Mouse (Mus musculus) hindbrain, embryonic 10.5 days (tissue): ENCODE data around the gene Aox1. TPM values are rescaled to one million over a fixed set of nuclear protein-coding genes. Genes with fewer than 3 reads are reported as not detected.

ENCODE experiments used
- DNase-seq: peaks from one replicate; pipeline ENCODE4 v3.0.0-alpha.2; 2017; ENCODE audit warnings: low spot score
- H3K27ac ChIP-seq: fragments of 300-500 bp; sonication (generic); 2 replicates; pipeline ENCODE4 v1.5.1; 2016; ENCODE audit warnings: mild to moderate bottlenecking, moderate library complexity
- H3K27me3 ChIP-seq: fragments of 300-500 bp; sonication (generic); 2 replicates; pipeline ENCODE4 v1.6.1; 2016; ENCODE audit warnings: mild to moderate bottlenecking; ENCODE audit not compliant: poor library complexity, insufficient read depth, severe bottlenecking
- H3K36me3 ChIP-seq: fragments of 300-500 bp; sonication (generic); 2 replicates; pipeline ENCODE4 v1.6.1; 2016; ENCODE audit warnings: mild to moderate bottlenecking, moderate library complexity
- H3K4me1 ChIP-seq: fragments of 300-500 bp; sonication (generic); replicated peaks from 2 replicates; pipeline ENCODE4 v1.6.1; 2016; ENCODE audit warnings: mild to moderate bottlenecking
- H3K4me3 ChIP-seq: fragments of 300-500 bp; sonication (generic); 2 replicates; pipeline ENCODE4 v1.5.1; 2016; ENCODE audit warnings: mild to moderate bottlenecking, moderate library complexity
- H3K9me3 ChIP-seq: fragments of 300-500 bp; sonication (generic); 2 replicates; pipeline ENCODE4 v1.6.1; 2016; ENCODE audit warnings: mild to moderate bottlenecking, moderate library complexity
- WGBS: fragments of 180-500 bp; shearing (Covaris S2); methylation state at CpG from one replicate; pipeline ENCODE4 v1.1.7; 2016; 5-methylcytosine and 5-hydroxymethylcytosine counted together
- polyA plus RNA-seq: library from polyadenylated mRNA; unstranded; fragments of >200 nt; fragmentation: Nextera tagmentation; extraction: Ambion mirVana; gene quantifications from 2 replicates; pipeline ENCODE4 v1.2.1, GENCODE M21; 2016

Gene Aox1
- polyA plus RNA-seq, 1 experiment from 2014 or later = 0.03 TPM

- H3K27me3 ChIP-seq = no peaks in the 10 kb centered on the region
- no peaks in the 10 kb centered on the region for H3K9me3 ChIP-seq
- H3K4me3 ChIP-seq = no peak overlapping the region
- no peaks in the 10 kb centered on the region for H3K4me1 ChIP-seq
- no peak overlapping the region for H3K27ac ChIP-seq
- WGBS = 69% methylated on average over 3 of the region's 3 CpGs
- H3K36me3 ChIP-seq = no peaks in the 10 kb centered on the region
- no peak for DNase-seq
These were observed 15.3 kb downstream of the Aox1 start for GRCm38 (mm10) chr1:58045076-58045475.

DNA sequence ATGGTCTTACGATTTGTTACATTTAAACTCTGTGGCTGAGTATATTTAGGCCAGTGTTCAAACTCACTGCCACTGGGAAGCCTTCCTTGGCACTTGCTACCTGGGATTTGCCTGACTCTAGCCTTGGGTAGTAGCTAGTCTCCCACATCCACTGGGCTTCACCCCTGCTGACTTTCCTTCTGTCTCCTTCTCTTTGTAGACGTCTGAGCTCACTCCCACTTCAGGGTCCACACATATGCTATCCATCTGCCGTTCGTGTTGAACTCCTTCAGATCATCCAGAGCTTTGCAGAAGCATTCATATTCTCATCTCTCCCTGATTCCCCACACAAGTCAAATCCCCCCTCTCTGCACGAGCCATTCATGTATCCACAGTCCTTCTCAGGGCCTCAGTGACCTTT is 15.8 kb downstream of the Aox1 start:
- Histone ChIP-seq H3K36me3 (no peaks in the 10 kb centered on the region), H3K4me1 (no peaks in the 10 kb centered on the region), H3K27ac (no peak overlapping the region), H3K4me3 (no peak overlapping the region), H3K27me3 (no peaks in the 10 kb centered on the region), H3K9me3 (no peaks in the 10 kb centered on the region)
- 69% methylated on average over 5 of the region's 5 CpGs for WGBS
- DNase-seq = no peak

DNA sequence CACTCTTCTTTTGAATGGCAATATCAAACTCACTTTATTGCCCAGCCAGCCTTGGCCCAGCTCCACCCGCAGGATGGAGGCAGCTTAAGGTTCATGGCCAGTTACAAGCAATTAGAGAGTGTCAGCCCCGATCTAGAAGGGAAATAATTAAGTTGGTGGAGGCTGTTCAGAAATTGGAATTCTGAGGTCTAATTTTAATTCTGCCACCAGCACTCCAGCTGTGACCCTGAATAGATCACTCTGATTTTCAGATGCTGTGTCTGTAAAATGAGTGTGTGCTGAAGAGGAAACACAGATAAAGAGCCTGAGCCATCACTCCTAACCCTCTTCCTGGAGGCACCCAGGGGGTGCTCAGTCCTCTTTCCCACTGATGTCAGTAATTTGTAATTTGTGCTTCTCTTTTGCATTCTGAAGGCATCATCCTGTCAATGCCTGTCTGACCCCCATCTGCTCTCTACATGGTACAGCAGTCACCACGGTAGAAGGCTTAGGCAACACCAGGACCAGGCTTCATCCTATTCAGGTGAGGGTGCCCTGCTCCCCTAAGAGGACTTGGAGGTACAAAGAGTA is 17.1 kb downstream of the Aox1 start:
- no peak for DNase-seq
- 67% methylated on average over 3 of the region's 3 CpGs for WGBS

DNA sequence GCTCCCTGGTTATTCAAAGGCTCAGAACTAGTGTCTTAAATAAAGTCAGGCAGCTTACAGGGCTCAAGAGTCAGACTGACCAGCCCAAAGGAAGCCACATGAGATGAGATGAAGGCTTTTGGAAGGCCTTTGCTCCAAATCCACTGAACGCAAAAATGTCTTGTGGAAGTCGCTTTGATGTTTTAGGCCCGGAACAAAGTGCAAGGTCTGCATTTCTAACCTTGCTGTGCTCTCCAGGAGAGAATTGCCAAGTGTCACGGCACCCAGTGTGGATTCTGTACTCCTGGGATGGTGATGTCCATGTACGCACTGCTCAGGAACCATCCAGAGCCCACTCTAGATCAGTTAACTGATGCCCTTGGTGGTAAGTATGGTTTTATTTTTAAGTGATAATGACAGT is 19.4 kb downstream of the Aox1 start:
- H3K4me3 ChIP-seq = no peak overlapping the region
- no peaks in the 10 kb centered on the region for H3K4me1 ChIP-seq
- no peaks in the 10 kb centered on the region for H3K36me3 ChIP-seq
- no peaks in the 10 kb centered on the region for H3K27me3 ChIP-seq
- DNase-seq = no peak
- WGBS = 90% methylated on average over 5 of the region's 5 CpGs
- no peaks in the 10 kb centered on the region for H3K9me3 ChIP-seq
- H3K27ac ChIP-seq = no peak overlapping the region

More for the DNA sequence above, 17.1 kb downstream of the Aox1 start:
- Histone ChIP-seq H3K27ac (no peak overlapping the region), H3K4me3 (no peak overlapping the region), H3K27me3 (no peaks in the 10 kb centered on the region), H3K9me3 (no peaks in the 10 kb centered on the region), H3K36me3 (no peaks in the 10 kb centered on the region), H3K4me1 (no peaks in the 10 kb centered on the region)

DNA sequence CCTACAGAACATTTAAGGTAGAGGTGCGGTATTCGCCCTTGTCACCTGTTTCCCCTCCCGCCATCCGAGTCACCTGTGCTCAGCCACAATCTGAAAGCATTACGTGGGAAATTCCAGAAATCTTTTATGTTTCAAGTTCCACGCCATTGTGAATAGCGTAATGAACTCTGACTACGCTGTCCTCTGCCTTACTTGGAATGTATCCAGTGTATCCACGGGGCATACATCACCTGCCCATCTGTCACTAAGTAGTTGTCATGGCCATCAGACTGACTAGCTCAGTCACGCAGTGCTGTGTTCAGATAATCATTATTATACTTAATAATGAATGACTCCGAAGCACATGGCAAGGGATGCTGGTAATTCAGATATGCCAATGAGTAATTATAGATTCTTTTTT is 25.9 kb downstream of the Aox1 start:
- no peak for DNase-seq
- WGBS = 90% methylated on average over 11 of the region's 11 CpGs
- 0 out of 2 replicates have a peak, but pooled peaks cover 4% of the 10 kb centered on the region for H3K4me1 ChIP-seq

GRCm38 (mm10) chr1:58056074-58056807 is 26.5 kb downstream of the Aox1 start:
- WGBS = 86% methylated on average over 13 of the region's 13 CpGs
- no peaks in the 10 kb centered on the region for H3K9me3 ChIP-seq
- no peak overlapping the region for H3K27ac ChIP-seq
- DNase-seq = no peak
- no peak overlapping the region for H3K4me3 ChIP-seq
- 0 out of 2 replicates have a peak, but pooled peaks cover 4% of the 10 kb centered on the region for H3K4me1 ChIP-seq
- H3K36me3 ChIP-seq = no peaks in the 10 kb centered on the region
- H3K27me3 ChIP-seq = no peaks in the 10 kb centered on the region

More for the DNA sequence above, 25.9 kb downstream of the Aox1 start:
- Histone ChIP-seq H3K4me3 (no peak overlapping the region), H3K9me3 (no peaks in the 10 kb centered on the region), H3K27me3 (no peaks in the 10 kb centered on the region), H3K27ac (no peak overlapping the region), H3K36me3 (no peaks in the 10 kb centered on the region)

DNA sequence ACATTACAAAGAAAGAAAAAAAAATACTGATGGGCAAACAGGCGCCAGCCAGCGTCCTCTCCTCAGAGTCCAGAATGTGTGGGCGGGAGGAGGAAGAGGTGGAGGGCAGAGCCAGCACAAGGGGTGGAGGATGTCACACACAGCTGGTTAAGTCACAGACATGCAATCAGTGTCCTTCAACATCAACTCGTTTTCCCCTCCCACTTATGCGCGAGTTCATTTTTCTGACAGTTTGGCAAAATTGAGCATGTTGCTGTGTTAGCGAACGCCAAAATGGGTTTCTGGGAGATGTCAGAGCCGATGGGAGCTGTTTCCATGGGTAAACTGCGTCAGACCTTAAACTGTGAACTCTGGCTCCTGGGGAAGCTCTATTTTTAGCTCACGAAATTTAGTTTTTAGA is 27.2 kb downstream of the Aox1 start:
- Histone ChIP-seq H3K9me3 (no peaks in the 10 kb centered on the region), H3K4me1 (0 out of 2 replicates have a peak, but pooled peaks cover 4% of the 10 kb centered on the region), H3K4me3 (no peak overlapping the region), H3K36me3 (no peaks in the 10 kb centered on the region), H3K27ac (no peak overlapping the region), H3K27me3 (no peaks in the 10 kb centered on the region)
- 82% methylated on average over 11 of the region's 11 CpGs for WGBS
- no peak for DNase-seq

GRCm38 (mm10) chr1:58058846-58059245 is 29.1 kb downstream of the Aox1 start:
- Histone ChIP-seq H3K4me1 (0 out of 2 replicates have a peak, but pooled peaks cover 4% of the 10 kb centered on the region), H3K27me3 (no peaks in the 10 kb centered on the region), H3K9me3 (no peaks in the 10 kb centered on the region), H3K4me3 (no peak overlapping the region), H3K27ac (no peak overlapping the region), H3K36me3 (no peaks in the 10 kb centered on the region)
- DNase-seq = no peak
- WGBS = 95% methylated on average over 4 of the region's 4 CpGs

- no peak for DNase-seq
- WGBS = 87% methylated on average over 7 of the region's 7 CpGs
- Histone ChIP-seq H3K27ac (no peak overlapping the region), H3K27me3 (no peaks in the 10 kb centered on the region), H3K4me3 (no peak overlapping the region), H3K9me3 (no peaks in the 10 kb centered on the region), H3K4me1 (no peaks in the 10 kb centered on the region), H3K36me3 (no peaks in the 10 kb centered on the region)
These were observed 32.4 kb downstream of the Aox1 start for GRCm38 (mm10) chr1:58062131-58062530.

DNA sequence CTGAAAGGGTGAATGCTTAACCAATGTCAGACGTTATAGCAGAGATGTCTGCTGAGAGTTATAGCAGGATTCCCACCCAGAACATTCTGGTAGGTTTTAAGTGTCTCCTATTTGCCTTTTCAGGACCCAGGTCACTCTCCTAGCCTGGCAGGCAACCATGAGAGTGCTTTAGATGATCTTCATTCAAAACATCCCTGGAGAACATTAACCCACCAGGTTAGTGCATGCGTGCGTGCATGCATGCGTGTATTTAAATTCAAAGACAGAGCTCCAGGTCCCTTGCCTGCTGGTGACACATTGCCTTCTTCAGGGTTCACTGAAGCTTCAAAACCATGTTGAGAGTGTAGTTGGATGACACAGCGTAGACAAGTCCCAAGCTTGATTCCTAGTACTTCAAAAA is 35.4 kb downstream of the Aox1 start:
- no peaks in the 10 kb centered on the region for H3K36me3 ChIP-seq
- DNase-seq = no peak
- no peaks in the 10 kb centered on the region for H3K4me1 ChIP-seq
- no peaks in the 10 kb centered on the region for H3K9me3 ChIP-seq
- H3K4me3 ChIP-seq = no peak overlapping the region
- H3K27me3 ChIP-seq = no peaks in the 10 kb centered on the region
- no peak overlapping the region for H3K27ac ChIP-seq
- 93% methylated on average over 5 of the region's 5 CpGs for WGBS

DNA sequence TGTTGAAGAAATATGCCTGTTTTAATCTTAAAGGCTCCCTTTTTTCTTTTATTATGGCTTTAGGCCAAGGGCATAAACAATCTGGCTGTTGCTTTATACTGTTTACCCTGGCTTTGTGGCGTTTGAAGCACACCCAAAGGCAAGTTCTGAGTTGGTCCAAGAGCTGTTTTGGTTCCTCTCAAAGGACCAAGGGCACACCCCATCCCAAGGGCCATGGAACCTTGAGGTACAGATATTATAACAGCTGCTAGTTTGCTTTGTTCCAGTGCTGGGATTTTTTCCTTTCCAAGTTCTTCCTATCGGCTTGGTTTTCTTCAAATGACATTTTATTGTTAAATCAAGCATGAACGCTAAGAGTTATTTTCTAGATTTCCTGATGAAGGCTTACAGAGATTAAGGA is 35.9 kb downstream of the Aox1 start:
- Histone ChIP-seq H3K4me1 (no peaks in the 10 kb centered on the region), H3K27ac (no peak overlapping the region), H3K4me3 (no peak overlapping the region), H3K27me3 (no peaks in the 10 kb centered on the region), H3K9me3 (no peaks in the 10 kb centered on the region), H3K36me3 (no peaks in the 10 kb centered on the region)
- no peak for DNase-seq
- WGBS = 80% methylated on average over 3 of the region's 3 CpGs

DNA sequence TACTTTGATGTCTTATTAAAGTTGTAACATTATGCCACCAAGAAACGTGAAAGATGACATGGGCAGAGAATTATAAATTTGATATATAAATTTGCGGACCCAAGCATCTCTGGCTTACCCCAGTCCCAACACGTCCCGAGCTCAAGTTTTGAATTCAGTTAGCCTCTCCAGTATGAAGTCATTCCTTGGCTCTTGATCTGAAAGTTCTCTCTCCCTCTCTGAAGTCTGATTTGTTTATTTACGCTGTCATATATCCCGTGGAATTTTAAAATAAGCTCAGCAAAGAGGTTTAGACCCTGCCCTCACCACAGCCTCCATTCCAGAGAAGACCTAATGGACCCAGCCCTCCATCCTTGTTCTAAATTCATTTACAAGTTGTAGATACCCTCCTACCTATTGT is 39.5 kb downstream of the Aox1 start:
- H3K27me3 ChIP-seq = no peaks in the 10 kb centered on the region
- H3K27ac ChIP-seq = no peak overlapping the region
- H3K4me1 ChIP-seq = peaks cover 7% of the 10 kb centered on the region; the same call in 1 of the 2 replicates
- no peak overlapping the region for H3K4me3 ChIP-seq
- no peak for DNase-seq
- WGBS = 87% methylated on average over 6 of the region's 6 CpGs
- H3K9me3 ChIP-seq = no peaks in the 10 kb centered on the region
- no peaks in the 10 kb centered on the region for H3K36me3 ChIP-seq

DNA sequence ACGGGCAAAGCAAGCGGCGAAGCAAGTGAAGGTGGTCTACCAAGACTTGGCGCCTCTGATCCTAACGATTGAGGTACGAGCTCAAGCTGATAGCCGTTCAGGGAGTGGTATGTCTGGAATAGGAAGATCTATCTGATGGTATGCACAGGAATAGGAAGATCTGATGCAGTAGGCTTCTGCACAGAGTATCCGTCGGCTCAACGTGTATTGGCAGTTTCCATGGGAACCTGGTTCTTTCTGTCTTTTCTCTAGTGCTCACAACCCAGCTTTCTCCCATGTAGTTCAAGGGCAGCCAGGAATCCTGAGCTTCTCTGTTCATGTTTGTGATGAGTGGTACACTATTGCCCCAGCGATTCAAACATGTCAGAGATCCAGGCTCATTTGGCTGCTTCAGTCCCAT is 40.4 kb downstream of the Aox1 start:
- Histone ChIP-seq H3K4me3 (no peak overlapping the region), H3K9me3 (no peaks in the 10 kb centered on the region), H3K36me3 (no peaks in the 10 kb centered on the region), H3K27ac (no peak overlapping the region), H3K4me1 (peaks cover 7% of the 10 kb centered on the region; the same call in 1 of the 2 replicates), H3K27me3 (no peaks in the 10 kb centered on the region)
- WGBS = 94% methylated on average over 11 of the region's 11 CpGs
- DNase-seq = no peak
